Mouse (Mus musculus) liver, embryonic 12.5 days (tissue): ENCODE results near the gene Itfg2. TPM values are rescaled to one million over a fixed set of nuclear protein-coding genes. Genes with fewer than 3 reads are reported as not detected.
A peak's percentile ranks its signal among the peaks of the same experiment; 100 is the strongest.

Experiments used
- ATAC-seq: fragments of 200-750 bp; cut with Nextera tagmentation; 2 replicates; pipeline ENCODE4 v1.8.0; 2017; ENCODE audit warnings: moderate number of reproducible peaks, mild to moderate bottlenecking, moderate library complexity
- H3K27ac ChIP-seq: fragments of 300-500 bp; sonication (generic); 2 replicates; pipeline ENCODE4 v1.5.1; 2016; ENCODE audit warnings: mild to moderate bottlenecking
- H3K27me3 ChIP-seq: fragments of 300-500 bp; sonication (generic); replicated peaks from 2 replicates; pipeline ENCODE4 v1.6.1; 2016; ENCODE audit warnings: mild to moderate bottlenecking, moderate library complexity
- H3K36me3 ChIP-seq: fragments of 300-500 bp; sonication (generic); 2 replicates; pipeline ENCODE4 v1.6.1; 2016; ENCODE audit warnings: mild to moderate bottlenecking, moderate library complexity
- H3K4me1 ChIP-seq: fragments of 300-500 bp; sonication (generic); 2 replicates; pipeline ENCODE4 v1.6.1; 2016
- H3K4me2 ChIP-seq: fragments of 300-500 bp; sonication (generic); 2 replicates; pipeline ENCODE4 v1.6.1; 2016; ENCODE audit warnings: mild to moderate bottlenecking, moderate library complexity
- H3K4me3 ChIP-seq: fragments of 300-500 bp; sonication (generic); 2 replicates; pipeline ENCODE4 v1.5.1; 2016; ENCODE audit warnings: mild to moderate bottlenecking, moderate library complexity
- H3K9ac ChIP-seq: fragments of 300-500 bp; sonication (generic); 2 replicates; pipeline ENCODE4 v1.6.1; 2016; ENCODE audit warnings: mild to moderate bottlenecking, moderate library complexity
- H3K9me3 ChIP-seq: fragments of 300-500 bp; sonication (generic); replicated peaks from 2 replicates; pipeline ENCODE4 v1.6.1; 2016; ENCODE audit warnings: mild to moderate bottlenecking, moderate library complexity
- WGBS: fragments of 180-500 bp; shearing (Covaris S2); methylation state at CpG from one replicate; pipeline ENCODE4 v1.1.7; 2016; ENCODE audit not compliant: insufficient replicate concordance; 5-methylcytosine and 5-hydroxymethylcytosine counted together
- polyA plus RNA-seq: library from polyadenylated mRNA; unstranded; fragments of >200 nt; fragmentation: Nextera tagmentation; extraction: Ambion mirVana; gene quantifications from 2 replicates; pipeline ENCODE4 v1.2.1, GENCODE M21; 2016

The Itfg2 gene
- polyA plus RNA-seq, 1 experiment from 2014 or later: 20.3 TPM

- no peak overlapping the region for H3K4me2 ChIP-seq
- H3K36me3 ChIP-seq: peaks cover 74% of the 10 kb centered on the region
- 68% methylated on average over 6 of the region's 6 CpGs for WGBS
- no peak overlapping the region for H3K9ac ChIP-seq
- no peak overlapping the region for H3K27ac ChIP-seq
- ATAC-seq: no peak
- H3K4me1 ChIP-seq: peaks cover 37% of the 10 kb centered on the region
- no peak overlapping the region for H3K4me3 ChIP-seq
- H3K9me3 ChIP-seq: no peaks in the 10 kb centered on the region
- H3K27me3 ChIP-seq: no peaks in the 10 kb centered on the region
Observed at GRCm38 (mm10) chr6:128429826-128430225, 5.1 kb upstream of the Itfg2 start.

- no peak overlapping the region for H3K9ac ChIP-seq
- H3K27ac ChIP-seq: no peak overlapping the region
- 44% methylated on average over 2 of the region's 2 CpGs for WGBS
- ATAC-seq: no peak
- no peak overlapping the region for H3K4me3 ChIP-seq
- peaks cover 37% of the 10 kb centered on the region for H3K4me1 ChIP-seq
- no peaks in the 10 kb centered on the region for H3K27me3 ChIP-seq
- H3K36me3 ChIP-seq: peaks cover 69% of the 10 kb centered on the region
- H3K4me2 ChIP-seq: no peak overlapping the region
- H3K9me3 ChIP-seq: no peaks in the 10 kb centered on the region
Observed at GRCm38 (mm10) chr6:128429300-128429699, 4.6 kb upstream of the Itfg2 start.

GRCm38 (mm10) chr6:128427571-128427970, 2.8 kb upstream of the Itfg2 start:
- no peak overlapping the region for H3K4me3 ChIP-seq
- H3K4me2 ChIP-seq: no peak overlapping the region
- no peak for ATAC-seq
- H3K9me3 ChIP-seq: no peaks in the 10 kb centered on the region
- peaks cover 47% of the 10 kb centered on the region for H3K4me1 ChIP-seq
- 82% methylated on average over 5 of the region's 5 CpGs for WGBS
- peaks cover 51% of the 10 kb centered on the region for H3K36me3 ChIP-seq
- H3K27ac ChIP-seq: no peak overlapping the region
- no peak overlapping the region for H3K9ac ChIP-seq
- no peaks in the 10 kb centered on the region for H3K27me3 ChIP-seq

- H3K9me3 ChIP-seq: no peaks in the 10 kb centered on the region
- peaks cover 30% of the 10 kb centered on the region for H3K36me3 ChIP-seq
- H3K9ac ChIP-seq: peak overlapping the region; percentile 79
- H3K4me3 ChIP-seq: peak overlapping the region; percentile 73
- ATAC-seq: no peak
- 16% methylated on average over 9 of the region's 9 CpGs for WGBS
- H3K4me1 ChIP-seq: peaks cover 47% of the 10 kb centered on the region
- H3K27me3 ChIP-seq: no peaks in the 10 kb centered on the region
- peak overlapping the region; percentile 80 for H3K4me2 ChIP-seq
- peak overlapping the region; percentile 91 for H3K27ac ChIP-seq
Observed at GRCm38 (mm10) chr6:128425046-128425445, 315 bp upstream of the Itfg2 start.

- peak overlapping the region; percentile 91 for H3K27ac ChIP-seq
- H3K36me3 ChIP-seq: peaks cover 21% of the 10 kb centered on the region
- peak overlapping the region; percentile 79 for H3K9ac ChIP-seq
- no peaks in the 10 kb centered on the region for H3K9me3 ChIP-seq
- WGBS: 23% methylated on average over 15 of the region's 16 CpGs
- peak overlapping the region; percentile 80 for H3K4me2 ChIP-seq
- H3K4me1 ChIP-seq: peaks cover 35% of the 10 kb centered on the region
- peak overlapping the region; percentile 73 for H3K4me3 ChIP-seq
- H3K27me3 ChIP-seq: no peaks in the 10 kb centered on the region
- peak; percentile 86 for ATAC-seq
Observed at GRCm38 (mm10) chr6:128423496-128424268, 1.0 kb downstream of the Itfg2 start.

- ATAC-seq: no peak
- Histone ChIP-seq H3K4me2 (no peak overlapping the region), H3K27ac (no peak overlapping the region), H3K4me3 (no peak overlapping the region), H3K9ac (no peak overlapping the region), H3K27me3 (no peaks in the 10 kb centered on the region), H3K36me3 (peaks cover 17% of the 10 kb centered on the region), H3K9me3 (no peaks in the 10 kb centered on the region), H3K4me1 (peaks cover 35% of the 10 kb centered on the region)
- 81% methylated on average over 3 of the region's 3 CpGs for WGBS
Observed at GRCm38 (mm10) chr6:128421480-128421879, 3.3 kb downstream of the Itfg2 start.

- ATAC-seq: no peak
- H3K4me3 ChIP-seq: no peak overlapping the region
- H3K9me3 ChIP-seq: no peaks in the 10 kb centered on the region
- no peaks in the 10 kb centered on the region for H3K27me3 ChIP-seq
- 53% methylated on average over 2 of the region's 2 CpGs for WGBS
- H3K4me1 ChIP-seq: peaks cover 35% of the 10 kb centered on the region
- H3K36me3 ChIP-seq: peaks cover 18% of the 10 kb centered on the region
- H3K4me2 ChIP-seq: no peak overlapping the region
- H3K9ac ChIP-seq: no peak overlapping the region
- H3K27ac ChIP-seq: 0 out of 2 replicates have a peak overlapping the region, but pooled peaks have one; percentile 15
Observed at GRCm38 (mm10) chr6:128421036-128421435, 3.7 kb downstream of the Itfg2 start.

- Histone ChIP-seq H3K27ac (no peak overlapping the region), H3K27me3 (no peaks in the 10 kb centered on the region), H3K9me3 (no peaks in the 10 kb centered on the region), H3K4me3 (no peak overlapping the region), H3K9ac (no peak overlapping the region), H3K4me2 (no peak overlapping the region), H3K4me1 (peaks cover 17% of the 10 kb centered on the region), H3K36me3 (peaks cover 38% of the 10 kb centered on the region)
- ATAC-seq: no peak
- WGBS: 79% methylated on average over 1 of the region's 1 CpGs
Observed at GRCm38 (mm10) chr6:128418076-128418475, 6.7 kb downstream of the Itfg2 start.

- Histone ChIP-seq H3K4me1 (0 out of 2 replicates have a peak, but pooled peaks cover 5% of the 10 kb centered on the region), H3K36me3 (peaks cover 57% of the 10 kb centered on the region), H3K4me3 (no peak overlapping the region), H3K9me3 (no peaks in the 10 kb centered on the region), H3K27ac (no peak overlapping the region), H3K27me3 (no peaks in the 10 kb centered on the region), H3K9ac (no peak overlapping the region), H3K4me2 (no peak overlapping the region)
- no peak for ATAC-seq
- WGBS: 73% methylated on average over 5 of the region's 5 CpGs
Observed at GRCm38 (mm10) chr6:128416169-128416568, 8.6 kb downstream of the Itfg2 start.

- H3K4me2 ChIP-seq: no peak overlapping the region
- H3K27ac ChIP-seq: no peak overlapping the region
- H3K9me3 ChIP-seq: no peaks in the 10 kb centered on the region
- H3K9ac ChIP-seq: no peak overlapping the region
- no peak overlapping the region for H3K4me3 ChIP-seq
- ATAC-seq: 0 out of 2 replicates have a peak, but pooled peaks have one; percentile 35
- H3K36me3 ChIP-seq: peaks cover 85% of the 10 kb centered on the region
- no peaks in the 10 kb centered on the region for H3K27me3 ChIP-seq
- 15% methylated on average over 3 of the region's 3 CpGs for WGBS
- H3K4me1 ChIP-seq: no peaks in the 10 kb centered on the region
Observed at GRCm38 (mm10) chr6:128411115-128411514, 13.6 kb downstream of the Itfg2 start.

- no peaks in the 10 kb centered on the region for H3K27me3 ChIP-seq
- ATAC-seq: no peak
- no peak overlapping the region for H3K9ac ChIP-seq
- H3K27ac ChIP-seq: no peak overlapping the region
- no peak overlapping the region for H3K4me2 ChIP-seq
- 86% methylated on average over 13 of the region's 13 CpGs for WGBS
- H3K36me3 ChIP-seq: peaks cover 83% of the 10 kb centered on the region
- no peaks in the 10 kb centered on the region for H3K9me3 ChIP-seq
- H3K4me3 ChIP-seq: no peak overlapping the region
- no peaks in the 10 kb centered on the region for H3K4me1 ChIP-seq
Observed at GRCm38 (mm10) chr6:128410305-128410704, 14.4 kb downstream of the Itfg2 start.

GRCm38 (mm10) chr6:128408544-128409125, 16.1 kb downstream of the Itfg2 start:
- no peaks in the 10 kb centered on the region for H3K27me3 ChIP-seq
- no peak overlapping the region for H3K9ac ChIP-seq
- no peaks in the 10 kb centered on the region for H3K4me1 ChIP-seq
- no peak overlapping the region for H3K4me3 ChIP-seq
- H3K36me3 ChIP-seq: peaks cover 73% of the 10 kb centered on the region
- H3K27ac ChIP-seq: no peak overlapping the region
- no peak overlapping the region for H3K4me2 ChIP-seq
- ATAC-seq: no peak
- 76% methylated on average over 7 of the region's 7 CpGs for WGBS
- no peaks in the 10 kb centered on the region for H3K9me3 ChIP-seq
